Mouse (Mus musculus) embryonic facial prominence, embryonic 12.5 days (tissue): ENCODE measurements around the gene Gm17334. TPM values are rescaled to one million over a fixed set of nuclear protein-coding genes. Genes with fewer than 3 reads are reported as not detected.

Experiments
- ATAC-seq: fragments of 200-750 bp; cut with Nextera tagmentation; 2 replicates; pipeline ENCODE4 v1.8.0; 2017; ENCODE audit not compliant: insufficient number of reproducible peaks, insufficient read depth, low FRiP score, low TSS enrichment
- H3K27ac ChIP-seq: fragments of 300-500 bp; sonication (generic); 2 replicates; pipeline ENCODE4 v1.5.1; 2016; ENCODE audit warnings: mild to moderate bottlenecking
- H3K27me3 ChIP-seq: fragments of 300-500 bp; sonication (generic); 2 replicates; pipeline ENCODE4 v1.6.1; 2016; ENCODE audit warnings: mild to moderate bottlenecking, moderate library complexity
- H3K36me3 ChIP-seq: fragments of 300-500 bp; sonication (generic); 2 replicates; pipeline ENCODE4 v1.6.1; 2016; ENCODE audit warnings: mild to moderate bottlenecking
- H3K4me1 ChIP-seq: fragments of 300-500 bp; sonication (generic); 2 replicates; pipeline ENCODE4 v1.6.1; 2016
- H3K4me2 ChIP-seq: fragments of 300-500 bp; sonication (generic); replicated peaks from 2 replicates; pipeline ENCODE4 v1.6.1; 2016; ENCODE audit warnings: mild to moderate bottlenecking, moderate library complexity
- H3K4me3 ChIP-seq: fragments of 300-500 bp; sonication (generic); 2 replicates; pipeline ENCODE4 v1.5.1; 2016; ENCODE audit warnings: mild to moderate bottlenecking
- H3K9ac ChIP-seq: fragments of 300-500 bp; sonication (generic); 2 replicates; pipeline ENCODE4 v1.6.1; 2016; ENCODE audit warnings: mild to moderate bottlenecking, moderate library complexity
- H3K9me3 ChIP-seq: fragments of 300-500 bp; sonication (generic); 2 replicates; pipeline ENCODE4 v1.6.1; 2016; ENCODE audit warnings: mild to moderate bottlenecking, moderate library complexity
- WGBS: fragments of 180-500 bp; shearing (Covaris S2); methylation state at CpG from one replicate; pipeline ENCODE4 v1.1.7; 2016; 5-methylcytosine and 5-hydroxymethylcytosine counted together
- polyA plus RNA-seq: library from polyadenylated mRNA; unstranded; fragments of >200 nt; fragmentation: Nextera tagmentation; extraction: Ambion mirVana; gene quantifications from 2 replicates; pipeline ENCODE4 v1.2.1, GENCODE M21; 2016

Gm17334 gene
- polyA plus RNA-seq, 1 experiment from 2014 or later, result not detected

GRCm38 (mm10) chr11:53795813-53796212 is 22.8 kb upstream of the Gm17334 start:
- H3K36me3 ChIP-seq, result no peaks in the 10 kb centered on the region
- WGBS, result 59% methylated on average over 8 of the region's 8 CpGs
- no peak overlapping the region for H3K27ac ChIP-seq

DNA sequence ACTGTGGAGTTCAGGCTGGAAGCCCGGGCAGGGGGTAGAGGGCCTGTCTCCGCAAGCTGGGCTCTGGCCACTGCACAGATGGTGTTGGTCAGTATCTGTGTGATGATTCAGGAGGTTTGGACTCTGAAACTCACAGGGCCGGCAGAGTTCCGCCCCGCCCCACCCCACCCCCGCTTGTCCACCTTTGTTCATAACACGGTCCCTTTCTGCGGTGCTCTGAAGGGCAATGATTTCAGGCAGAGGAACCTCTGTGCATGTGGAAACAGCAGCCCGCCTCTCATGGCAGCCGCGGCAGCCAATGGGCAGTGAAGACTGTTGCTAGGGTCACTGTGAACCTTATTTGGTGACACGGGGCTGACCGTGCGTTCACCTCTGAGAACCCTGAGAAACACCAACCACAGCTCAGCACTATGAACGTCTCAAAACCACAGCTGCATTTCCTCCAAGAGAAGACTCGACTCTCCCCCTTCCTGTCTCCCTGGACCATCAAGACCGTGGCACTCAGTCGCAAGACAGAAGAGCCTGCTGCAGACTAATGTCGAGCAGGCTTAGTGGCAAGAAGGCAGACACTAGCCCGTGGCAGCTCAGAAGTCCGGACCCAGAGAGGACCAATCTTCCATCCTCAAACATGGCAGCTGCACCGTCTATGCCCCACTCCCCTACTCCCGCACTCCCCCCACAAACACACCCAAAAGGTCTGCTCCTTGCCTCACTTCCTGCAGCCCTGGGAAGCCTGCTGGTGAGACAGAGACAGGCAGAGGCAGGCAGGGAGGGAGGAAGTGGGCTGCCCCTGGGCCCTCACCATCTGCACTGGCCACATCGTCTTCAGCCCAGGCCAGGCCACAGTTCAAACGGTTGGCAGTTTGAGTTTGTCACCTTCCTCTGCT is 21.9 kb upstream of the Gm17334 start:
- Histone ChIP-seq H3K4me3 (no peak overlapping the region), H3K36me3 (no peaks in the 10 kb centered on the region), H3K4me2 (no peak overlapping the region), H3K4me1 (peaks cover 17% of the 10 kb centered on the region), H3K27ac (peak overlapping the region; percentile 18; the same call in 1 of the 2 replicates), H3K9ac (no peak overlapping the region), H3K27me3 (no peaks in the 10 kb centered on the region), H3K9me3 (no peaks in the 10 kb centered on the region)
- no peak; the same call in 1 of the 2 replicates for ATAC-seq
- WGBS, result 61% methylated on average over 25 of the region's 25 CpGs

More at GRCm38 (mm10) chr11:53795813-53796212, 22.8 kb upstream of the Gm17334 start:
- ATAC-seq, result peak; percentile 12; the same call in 1 of the 2 replicates
- H3K9ac ChIP-seq, result no peak overlapping the region
- H3K4me2 ChIP-seq, result no peak overlapping the region
- H3K27me3 ChIP-seq, result no peaks in the 10 kb centered on the region
- H3K4me3 ChIP-seq, result no peak overlapping the region
- H3K9me3 ChIP-seq, result no peaks in the 10 kb centered on the region
- peaks cover 17% of the 10 kb centered on the region for H3K4me1 ChIP-seq

- Histone ChIP-seq H3K4me3 (no peak overlapping the region), H3K27me3 (no peaks in the 10 kb centered on the region), H3K4me2 (no peak overlapping the region), H3K27ac (no peak overlapping the region), H3K4me1 (peaks cover 17% of the 10 kb centered on the region), H3K9ac (no peak overlapping the region), H3K36me3 (no peaks in the 10 kb centered on the region), H3K9me3 (no peaks in the 10 kb centered on the region)
- 69% methylated on average over 3 of the region's 3 CpGs for WGBS
- ATAC-seq, result no peak
Measured at GRCm38 (mm10) chr11:53794015-53794414, 21.0 kb upstream of the Gm17334 start.

DNA sequence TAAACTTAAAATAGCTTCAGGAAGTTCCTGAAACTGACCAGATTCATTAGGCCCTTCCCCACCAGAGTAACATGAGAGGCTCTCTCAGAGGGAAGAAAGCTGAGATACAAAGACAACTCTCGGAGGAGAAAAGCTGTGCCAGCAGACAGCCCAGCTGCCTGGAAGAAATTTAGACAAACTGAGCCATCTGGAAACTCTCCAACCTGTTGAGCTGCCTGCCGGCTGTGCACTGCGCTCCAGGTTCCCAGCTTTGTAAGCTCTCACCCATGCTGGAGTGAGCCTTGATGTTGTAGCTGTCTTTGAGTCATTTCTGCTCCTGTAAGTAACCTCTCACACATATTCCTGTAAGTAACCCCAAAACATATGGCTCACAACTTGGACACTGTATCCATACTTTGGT is 20.0 kb upstream of the Gm17334 start:
- WGBS, result 31% methylated on average over 3 of the region's 3 CpGs
- Histone ChIP-seq H3K4me3 (no peak overlapping the region), H3K27ac (no peak overlapping the region), H3K4me2 (no peak overlapping the region), H3K9me3 (no peaks in the 10 kb centered on the region), H3K27me3 (no peaks in the 10 kb centered on the region), H3K36me3 (no peaks in the 10 kb centered on the region), H3K9ac (no peak overlapping the region), H3K4me1 (peaks cover 17% of the 10 kb centered on the region)
- no peak for ATAC-seq

GRCm38 (mm10) chr11:53789277-53789676 is 16.3 kb upstream of the Gm17334 start:
- Histone ChIP-seq H3K36me3 (no peaks in the 10 kb centered on the region), H3K4me2 (no peak overlapping the region), H3K9ac (no peak overlapping the region), H3K9me3 (no peaks in the 10 kb centered on the region), H3K4me1 (0 out of 2 replicates have a peak, but pooled peaks cover 3% of the 10 kb centered on the region), H3K27me3 (no peaks in the 10 kb centered on the region), H3K4me3 (no peak overlapping the region), H3K27ac (no peak overlapping the region)
- 88% methylated on average over 3 of the region's 3 CpGs for WGBS
- 0 out of 2 replicates have a peak, but pooled peaks have one; percentile 19 for ATAC-seq

- Histone ChIP-seq H3K27ac (no peak overlapping the region), H3K9me3 (no peaks in the 10 kb centered on the region), H3K4me2 (no peak overlapping the region), H3K4me3 (no peak overlapping the region), H3K9ac (no peak overlapping the region), H3K36me3 (no peaks in the 10 kb centered on the region), H3K27me3 (no peaks in the 10 kb centered on the region), H3K4me1 (no peaks in the 10 kb centered on the region)
- no peak for ATAC-seq
- 68% methylated on average over 8 of the region's 8 CpGs for WGBS
Measured at GRCm38 (mm10) chr11:53788196-53788595, 15.2 kb upstream of the Gm17334 start.

DNA sequence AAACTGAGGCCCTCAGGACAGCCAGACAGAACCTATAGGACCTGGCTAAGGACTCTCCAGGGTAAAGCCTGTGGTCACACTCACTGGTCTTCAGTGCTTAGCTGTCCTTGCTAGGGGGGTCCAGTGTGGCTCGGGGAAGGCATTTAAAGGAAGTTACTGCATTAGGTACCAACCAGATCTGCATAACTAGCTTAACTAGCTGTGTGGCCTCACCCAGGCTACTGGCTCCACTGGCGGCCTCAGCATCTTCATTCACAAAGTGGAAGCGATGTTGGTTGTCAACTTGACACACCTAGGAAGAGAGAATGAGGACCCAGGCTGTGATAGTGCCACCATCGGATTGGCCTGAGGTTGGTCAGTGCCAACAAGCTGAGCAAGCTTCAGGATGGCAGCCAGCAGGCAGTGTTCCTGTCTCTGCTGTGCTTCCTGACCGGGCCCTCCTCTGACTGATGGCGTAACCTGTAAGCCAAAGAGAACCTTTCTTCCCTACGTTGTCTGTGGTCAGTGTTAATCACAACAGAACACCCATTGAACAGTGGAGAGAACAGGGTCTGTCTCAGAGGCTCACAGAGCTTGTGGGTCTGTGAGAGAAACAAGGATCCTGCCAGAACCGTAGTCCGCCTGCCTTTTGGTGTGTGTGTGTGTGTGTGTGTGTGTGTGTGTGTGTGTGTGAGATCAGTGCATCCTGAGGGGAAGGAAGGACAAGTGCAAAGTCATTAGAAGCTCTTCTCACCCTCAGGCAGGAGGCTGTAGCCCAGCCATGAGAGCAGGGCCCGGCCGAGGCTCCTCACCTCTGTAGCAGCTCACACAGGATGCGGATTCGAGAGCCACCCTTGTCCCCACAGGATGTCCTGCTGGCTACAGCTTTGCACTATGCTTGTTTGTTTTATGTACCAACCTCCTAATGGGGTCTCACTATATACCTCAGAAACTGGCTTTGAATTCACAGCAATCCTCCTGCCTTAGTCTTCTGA is 13.4 kb upstream of the Gm17334 start:
- WGBS, result 84% methylated on average over 13 of the region's 13 CpGs
- H3K4me2 ChIP-seq, result no peak overlapping the region
- no peaks in the 10 kb centered on the region for H3K9me3 ChIP-seq
- no peaks in the 10 kb centered on the region for H3K27me3 ChIP-seq
- H3K4me3 ChIP-seq, result no peak overlapping the region
- H3K36me3 ChIP-seq, result no peaks in the 10 kb centered on the region
- H3K9ac ChIP-seq, result no peak overlapping the region
- ATAC-seq, result no peak
- H3K4me1 ChIP-seq, result no peaks in the 10 kb centered on the region
- H3K27ac ChIP-seq, result no peak overlapping the region

GRCm38 (mm10) chr11:53785311-53785936 is 12.4 kb upstream of the Gm17334 start:
- no peak overlapping the region for H3K4me2 ChIP-seq
- H3K9ac ChIP-seq, result no peak overlapping the region
- H3K27me3 ChIP-seq, result no peaks in the 10 kb centered on the region
- WGBS, result 83% methylated on average over 3 of the region's 3 CpGs
- no peak for ATAC-seq
- no peaks in the 10 kb centered on the region for H3K36me3 ChIP-seq
- no peaks in the 10 kb centered on the region for H3K9me3 ChIP-seq
- no peak overlapping the region for H3K4me3 ChIP-seq
- H3K4me1 ChIP-seq, result no peaks in the 10 kb centered on the region
- H3K27ac ChIP-seq, result no peak overlapping the region

- no peaks in the 10 kb centered on the region for H3K27me3 ChIP-seq
- WGBS, result 86% methylated on average over 9 of the region's 9 CpGs
Measured at GRCm38 (mm10) chr11:53783288-53783687, 10.3 kb upstream of the Gm17334 start.

GRCm38 (mm10) chr11:53781964-53782363 is 9.0 kb upstream of the Gm17334 start:
- Histone ChIP-seq H3K9ac (no peak overlapping the region), H3K4me3 (no peak overlapping the region), H3K4me1 (no peaks in the 10 kb centered on the region), H3K27ac (no peak overlapping the region), H3K36me3 (no peaks in the 10 kb centered on the region), H3K4me2 (no peak overlapping the region), H3K9me3 (no peaks in the 10 kb centered on the region), H3K27me3 (no peaks in the 10 kb centered on the region)
- no peak for ATAC-seq
- WGBS, result 88% methylated on average over 7 of the region's 7 CpGs

More at GRCm38 (mm10) chr11:53783288-53783687, 10.3 kb upstream of the Gm17334 start:
- no peak for ATAC-seq
- no peaks in the 10 kb centered on the region for H3K9me3 ChIP-seq
- no peak overlapping the region for H3K9ac ChIP-seq
- no peak overlapping the region for H3K27ac ChIP-seq
- H3K36me3 ChIP-seq, result no peaks in the 10 kb centered on the region
- no peak overlapping the region for H3K4me3 ChIP-seq
- no peaks in the 10 kb centered on the region for H3K4me1 ChIP-seq
- no peak overlapping the region for H3K4me2 ChIP-seq

GRCm38 (mm10) chr11:53781201-53781775 is 8.3 kb upstream of the Gm17334 start:
- H3K9ac ChIP-seq, result no peak overlapping the region
- no peak overlapping the region for H3K4me2 ChIP-seq
- no peaks in the 10 kb centered on the region for H3K27me3 ChIP-seq
- no peaks in the 10 kb centered on the region for H3K4me1 ChIP-seq
- no peak for ATAC-seq
- no peak overlapping the region for H3K27ac ChIP-seq
- H3K9me3 ChIP-seq, result no peaks in the 10 kb centered on the region
- 91% methylated on average over 4 of the region's 4 CpGs for whole genome bisulfite sequencing
- no peak overlapping the region for H3K4me3 ChIP-seq
- H3K36me3 ChIP-seq, result 0 out of 2 replicates have a peak, but pooled peaks cover 1% of the 10 kb centered on the region
